32 mouse cellular contexts compared by ENCODE assay signal in the genomic region with DNA sequence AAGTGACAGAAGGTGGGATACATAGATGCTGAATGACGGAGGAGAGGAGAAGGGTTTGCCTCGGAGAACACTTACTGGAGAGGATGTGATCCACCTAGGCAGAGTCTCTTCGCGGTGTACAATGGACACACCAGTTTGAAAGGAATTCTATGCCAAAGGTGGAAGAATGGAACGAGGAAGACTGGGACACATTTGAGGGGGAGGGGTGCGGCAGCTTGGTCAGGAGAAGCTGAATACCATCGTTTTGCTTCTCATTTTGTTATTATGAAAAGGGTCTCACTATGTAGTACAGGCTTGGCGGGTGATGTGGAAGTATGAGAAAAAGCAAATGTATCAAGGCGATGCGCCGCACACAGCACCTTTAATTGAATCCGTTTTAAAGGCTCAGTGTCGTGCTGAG. TPM values are rescaled to one million over a fixed set of nuclear protein-coding genes. Genes with fewer than 3 reads are reported as not detected.
"Had no signal": no experiment of that assay in that cellular context is flagged by ENCODE, and none has a peak within 500 bp of the region (broad histone marks: within the 10 kb centered on the region; RNA-seq: fewer than 3 reads in every experiment).

No protein-coding gene starts in this region.

- H3K27me3 ChIP-seq: heart, embryonic 13.5 days; heart, embryonic 15.5 days; hindbrain, embryonic 13.5 days; hindbrain, embryonic 15.5 days; kidney, embryonic 15.5 days; limb, embryonic 13.5 days; limb, embryonic 15.5 days had no signal

- H3K9me3 ChIP-seq: heart, embryonic 13.5 days; heart, embryonic 15.5 days; hindbrain, embryonic 13.5 days; hindbrain, embryonic 15.5 days; kidney, embryonic 15.5 days; limb, embryonic 13.5 days; limb, embryonic 15.5 days; liver, embryonic 13.5 days; liver, embryonic 15.5 days had no signal

- H3K27ac ChIP-seq: heart, embryonic 13.5 days; heart, embryonic 15.5 days; hindbrain, embryonic 13.5 days; hindbrain, embryonic 15.5 days; hindbrain, postnatal 0 days; kidney, embryonic 15.5 days; kidney, postnatal 0 days; limb, embryonic 13.5 days; limb, embryonic 15.5 days; liver, embryonic 13.5 days; liver, embryonic 15.5 days had no signal

- H3K9ac ChIP-seq: heart, embryonic 13.5 days; heart, embryonic 15.5 days; hindbrain, embryonic 13.5 days; hindbrain, embryonic 15.5 days; kidney, embryonic 15.5 days; limb, embryonic 13.5 days; limb, embryonic 15.5 days; liver, embryonic 13.5 days; liver, embryonic 15.5 days had no signal

- H3K36me3 ChIP-seq: heart, embryonic 13.5 days; heart, embryonic 15.5 days; hindbrain, embryonic 13.5 days; hindbrain, embryonic 15.5 days; kidney, embryonic 15.5 days; limb, embryonic 13.5 days; limb, embryonic 15.5 days; liver, embryonic 13.5 days; liver, embryonic 15.5 days had no signal

- H3K4me1 ChIP-seq: liver, embryonic 13.5 days; liver, embryonic 15.5 days had no signal

- H3K4me3 ChIP-seq: heart, embryonic 13.5 days; heart, embryonic 15.5 days; hindbrain, embryonic 13.5 days; hindbrain, embryonic 15.5 days; kidney, embryonic 15.5 days; limb, embryonic 13.5 days; limb, embryonic 15.5 days; liver, embryonic 13.5 days; liver, embryonic 15.5 days had no signal

- DNase-seq: gastrocnemius, postnatal 14 days; gastrocnemius, postnatal 36 days; heart, adult 18-20 months; heart, postnatal 14 days; heart, postnatal 36 days; kidney, adult 18-20 months; kidney, adult 9 months; kidney, postnatal 14 days; kidney, postnatal 36 days; layer of hippocampus, adult 9-11 months; layer of hippocampus, postnatal 36 days; left cerebral cortex, postnatal 4 days; liver, embryonic 13.5 days had no signal

RNA-seq across cellular contexts. Expression of a gene that starts 4.1 kb away (rescaled TPM):
- polyA plus RNA-seq: gonadal fat pad, adult 2 months; large intestine, adult 2 months had no signal

RNA-seq across cellular contexts. Expression of a gene that starts 14.7 kb away (rescaled TPM):
- polyA plus RNA-seq: gonadal fat pad, adult 2 months; heart, embryonic 11.5 days; heart, embryonic 13.5 days; heart, embryonic 15.5 days; heart, postnatal 0 days; hindbrain, embryonic 11.5 days; hindbrain, embryonic 13.5 days; hindbrain, embryonic 15.5 days; hindbrain, postnatal 0 days; intestine, embryonic 14.5 days; intestine, embryonic 16.5 days; large intestine, adult 2 months; limb, embryonic 11.5 days; liver, embryonic 11.5 days; liver, embryonic 13.5 days; liver, embryonic 15.5 days had no signal

RNA-seq across cellular contexts. Expression of a gene that starts 14.7 kb away (rescaled TPM):
- polyA plus RNA-seq: gonadal fat pad, adult 2 months; heart, embryonic 15.5 days; heart, postnatal 0 days; hindbrain, embryonic 11.5 days; hindbrain, embryonic 13.5 days; hindbrain, embryonic 15.5 days; hindbrain, postnatal 0 days; intestine, embryonic 14.5 days; large intestine, adult 2 months; limb, embryonic 11.5 days; liver, embryonic 13.5 days; liver, embryonic 15.5 days had no signal

RNA-seq across cellular contexts. Expression of a gene that starts 41.8 kb away (rescaled TPM):
- polyA plus RNA-seq: gonadal fat pad, adult 2 months; heart, embryonic 11.5 days; heart, embryonic 13.5 days; heart, embryonic 15.5 days; heart, postnatal 0 days; hindbrain, embryonic 11.5 days; hindbrain, embryonic 13.5 days; hindbrain, embryonic 15.5 days; hindbrain, postnatal 0 days; intestine, embryonic 14.5 days; intestine, embryonic 16.5 days; kidney, embryonic 15.5 days; kidney, postnatal 0 days; large intestine, adult 2 months; limb, embryonic 11.5 days; limb, embryonic 13.5 days; limb, embryonic 15.5 days; liver, embryonic 11.5 days; liver, embryonic 13.5 days; liver, embryonic 15.5 days had no signal

RNA-seq across cellular contexts. Expression of a gene that starts 45.4 kb away (rescaled TPM):
- polyA plus RNA-seq: gonadal fat pad, adult 2 months; heart, embryonic 13.5 days; heart, embryonic 15.5 days; heart, postnatal 0 days; hindbrain, embryonic 11.5 days; hindbrain, postnatal 0 days; intestine, embryonic 14.5 days; intestine, embryonic 16.5 days; kidney, embryonic 15.5 days; kidney, postnatal 0 days; large intestine, adult 2 months; limb, embryonic 11.5 days; limb, embryonic 13.5 days; liver, embryonic 11.5 days; liver, embryonic 13.5 days; liver, embryonic 15.5 days had no signal
